Mouse (Mus musculus): ENCODE results near the gene Slc2a5. TPM values are rescaled to one million over a fixed set of nuclear protein-coding genes. Genes with fewer than 3 reads are reported as not detected.

The Slc2a5 gene
- polyA plus RNA-seq, 1 experiment from 2014 or later: 0.76 TPM

- no peak for ATAC-seq (ENCODE audit: low FRiP score, low TSS enrichment)
- Histone ChIP-seq H3K36me3 (ENCODE audit: control insufficient read depth, insufficient read depth, low read length) (no peaks in the 10 kb centered on the region), H3K9me3 (ENCODE audit: control insufficient read depth, low read length) (no peaks in the 10 kb centered on the region), H3K27me3 (ENCODE audit: control insufficient read depth, insufficient read depth, low read length) (no peaks in the 10 kb centered on the region), H3K4me2 (replicated peaks; ENCODE audit: low read depth) (no peak overlapping the region), H3K27ac (replicated peaks) (no peak overlapping the region), H3K4me3 (ENCODE audit: low read depth, low read length) (no peak overlapping the region), H3K9ac (ENCODE audit: low read length) (no peak overlapping the region), H3K4me1 (replicated peaks; ENCODE audit: control insufficient read depth, insufficient read depth) (no peaks in the 10 kb centered on the region)
- no peak for DNase-seq (ENCODE audit: low spot score)
- WGBS: 51% methylated on average over 6 of the region's 6 CpGs
- TF ChIP-seq CTCF (IDR thresholded peaks at IDR 0.05; ENCODE audit: low read depth) (peak; percentile 34), EP300 (optimal IDR thresholded peaks at IDR 0.05) (no peak)
Observed at GRCm38 (mm10) chr4:150118163-150118562, 920 bp upstream of the Slc2a5 start.

DNA sequence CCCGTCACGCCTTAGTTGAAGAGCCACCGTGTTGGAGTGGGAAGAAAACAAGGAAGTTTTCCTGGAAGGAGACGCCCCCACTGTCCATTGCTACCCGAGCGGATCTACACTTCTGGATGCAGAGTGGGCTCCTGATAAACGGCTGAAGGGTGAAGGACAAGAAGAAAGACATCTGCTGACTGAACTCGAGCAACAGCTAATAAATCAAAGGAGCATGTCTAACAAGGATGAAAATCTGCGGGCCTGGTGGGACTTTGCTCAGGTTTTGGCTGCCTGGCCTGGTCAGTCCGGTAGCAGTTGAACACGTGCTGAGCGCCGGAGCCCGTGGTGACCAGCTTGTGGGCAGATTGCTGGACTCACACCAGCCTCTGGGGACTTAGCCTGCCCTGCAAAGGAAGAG lies 557 bp downstream of the Slc2a5 start:
- no peaks in the 10 kb centered on the region for H3K9me3 ChIP-seq (ENCODE audit: control insufficient read depth, low read length)
- no peak for TF ChIP-seq EP300 (optimal IDR thresholded peaks at IDR 0.05)
- TF ChIP-seq CTCF (IDR thresholded peaks at IDR 0.05; ENCODE audit: low read depth): no peak
- H3K4me2 ChIP-seq (replicated peaks; ENCODE audit: low read depth): 0 out of 2 replicates have a peak overlapping the region, but pooled peaks have one; percentile 3
- no peaks in the 10 kb centered on the region for H3K36me3 ChIP-seq (ENCODE audit: control insufficient read depth, insufficient read depth, low read length)
- H3K4me1 ChIP-seq (replicated peaks; ENCODE audit: control insufficient read depth, insufficient read depth): no peaks in the 10 kb centered on the region
- no peak overlapping the region for H3K9ac ChIP-seq (ENCODE audit: low read length)
- H3K27ac ChIP-seq (replicated peaks): no peak overlapping the region
- WGBS: 50% methylated on average over 14 of the region's 14 CpGs
- H3K27me3 ChIP-seq (ENCODE audit: control insufficient read depth, insufficient read depth, low read length): no peaks in the 10 kb centered on the region
- DNase-seq (ENCODE audit: low spot score) (no peak), ATAC-seq (ENCODE audit: low FRiP score, low TSS enrichment) (no peak)
- no peak overlapping the region for H3K4me3 ChIP-seq (ENCODE audit: low read depth, low read length)

- H3K36me3 ChIP-seq (ENCODE audit: control insufficient read depth, insufficient read depth, low read length): no peaks in the 10 kb centered on the region
- no peak overlapping the region for H3K9ac ChIP-seq (ENCODE audit: low read length)
- H3K9me3 ChIP-seq (ENCODE audit: control insufficient read depth, low read length): no peaks in the 10 kb centered on the region
- no peak overlapping the region for H3K27ac ChIP-seq (replicated peaks)
- ATAC-seq (ENCODE audit: low FRiP score, low TSS enrichment) (no peak; the same call in 1 of the 2 replicates), DNase-seq (ENCODE audit: low spot score) (no peak)
- no peaks in the 10 kb centered on the region for H3K4me1 ChIP-seq (replicated peaks; ENCODE audit: control insufficient read depth, insufficient read depth)
- H3K27me3 ChIP-seq (ENCODE audit: control insufficient read depth, insufficient read depth, low read length): no peaks in the 10 kb centered on the region
- TF ChIP-seq CTCF (IDR thresholded peaks at IDR 0.05; ENCODE audit: low read depth) (no peak), EP300 (optimal IDR thresholded peaks at IDR 0.05) (no peak)
- 32% methylated on average over 15 of the region's 15 CpGs for WGBS
- H3K4me2 ChIP-seq (replicated peaks; ENCODE audit: low read depth): no peak overlapping the region
- H3K4me3 ChIP-seq (ENCODE audit: low read depth, low read length): no peak overlapping the region
Observed at GRCm38 (mm10) chr4:150120173-150120833, 1.2 kb downstream of the Slc2a5 start.

DNA sequence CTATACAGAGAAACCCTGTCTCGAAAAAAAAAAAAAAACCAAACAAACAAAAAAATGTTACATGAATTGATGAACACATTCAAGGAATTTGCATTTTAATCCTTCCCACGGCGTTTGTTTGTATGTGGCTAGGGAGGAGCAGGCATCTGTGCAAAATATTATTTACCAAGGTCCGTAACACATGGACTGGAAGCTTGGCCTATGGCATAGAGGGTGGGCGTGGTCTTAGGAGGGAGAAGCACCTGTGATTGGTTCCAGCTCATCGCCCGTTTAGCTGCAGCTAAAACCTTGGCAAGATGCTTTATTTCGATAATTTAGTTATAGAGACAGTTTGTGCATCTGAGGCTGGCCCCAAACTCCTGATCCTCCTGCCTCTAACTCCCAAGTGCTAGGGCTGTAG lies 2.3 kb downstream of the Slc2a5 start:
- Histone ChIP-seq H3K9me3 (ENCODE audit: control insufficient read depth, low read length) (no peaks in the 10 kb centered on the region), H3K4me1 (replicated peaks; ENCODE audit: control insufficient read depth, insufficient read depth) (no peaks in the 10 kb centered on the region), H3K4me2 (replicated peaks; ENCODE audit: low read depth) (no peak overlapping the region), H3K36me3 (ENCODE audit: control insufficient read depth, insufficient read depth, low read length) (no peaks in the 10 kb centered on the region), H3K9ac (ENCODE audit: low read length) (no peak overlapping the region), H3K4me3 (ENCODE audit: low read depth, low read length) (no peak overlapping the region), H3K27me3 (ENCODE audit: control insufficient read depth, insufficient read depth, low read length) (no peaks in the 10 kb centered on the region), H3K27ac (replicated peaks) (no peak overlapping the region)
- WGBS: 61% methylated on average over 8 of the region's 8 CpGs
- DNase-seq (ENCODE audit: low spot score) (no peak), ATAC-seq (ENCODE audit: low FRiP score, low TSS enrichment) (no peak)
- TF ChIP-seq CTCF (IDR thresholded peaks at IDR 0.05; ENCODE audit: low read depth) (no peak), EP300 (optimal IDR thresholded peaks at IDR 0.05) (no peak)

GRCm38 (mm10) chr4:150122476-150122875 lies 3.4 kb downstream of the Slc2a5 start:
- Histone ChIP-seq H3K9ac (ENCODE audit: low read length) (no peak overlapping the region), H3K9me3 (ENCODE audit: control insufficient read depth, low read length) (no peaks in the 10 kb centered on the region), H3K27me3 (ENCODE audit: control insufficient read depth, insufficient read depth, low read length) (no peaks in the 10 kb centered on the region), H3K4me3 (ENCODE audit: low read depth, low read length) (no peak overlapping the region), H3K36me3 (ENCODE audit: control insufficient read depth, insufficient read depth, low read length) (no peaks in the 10 kb centered on the region), H3K4me1 (replicated peaks; ENCODE audit: control insufficient read depth, insufficient read depth) (no peaks in the 10 kb centered on the region), H3K4me2 (replicated peaks; ENCODE audit: low read depth) (no peak overlapping the region), H3K27ac (replicated peaks) (no peak overlapping the region)
- ATAC-seq (ENCODE audit: low FRiP score, low TSS enrichment): no peak
- no peak for DNase-seq (ENCODE audit: low spot score)
- WGBS: 65% methylated on average over 3 of the region's 3 CpGs
- TF ChIP-seq CTCF (IDR thresholded peaks at IDR 0.05; ENCODE audit: low read depth): no peak
- TF ChIP-seq EP300 (optimal IDR thresholded peaks at IDR 0.05): no peak

DNA sequence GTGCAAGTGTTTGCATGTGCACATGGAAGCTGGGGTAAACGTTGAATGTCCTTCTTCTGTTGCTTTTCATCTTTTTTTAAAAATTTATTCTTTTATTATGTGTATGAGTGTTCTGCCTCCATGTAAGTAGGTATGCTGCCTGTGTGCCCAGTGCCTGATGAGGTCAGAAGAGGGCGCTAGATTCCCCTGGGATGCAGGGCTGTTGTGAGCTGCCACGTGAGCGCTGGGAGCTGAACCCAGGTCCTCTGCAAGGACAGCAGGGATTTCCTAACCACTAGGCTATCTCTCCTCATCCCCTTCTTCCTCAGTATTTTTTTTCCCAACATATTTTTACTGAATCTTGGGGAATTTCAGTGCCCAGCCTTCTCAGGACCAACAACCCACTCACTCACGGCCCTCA lies 7.3 kb downstream of the Slc2a5 start:
- WGBS: 87% methylated on average over 5 of the region's 5 CpGs
- no peak for ATAC-seq (ENCODE audit: low FRiP score, low TSS enrichment)
- H3K27ac ChIP-seq (replicated peaks): no peak overlapping the region
- H3K4me1 ChIP-seq (replicated peaks; ENCODE audit: control insufficient read depth, insufficient read depth): no peaks in the 10 kb centered on the region
- no peak overlapping the region for H3K4me3 ChIP-seq (ENCODE audit: low read depth, low read length)
- H3K4me2 ChIP-seq (replicated peaks; ENCODE audit: low read depth): no peak overlapping the region
- no peaks in the 10 kb centered on the region for H3K36me3 ChIP-seq (ENCODE audit: control insufficient read depth, insufficient read depth, low read length)
- H3K9ac ChIP-seq (ENCODE audit: low read length): no peak overlapping the region
- TF ChIP-seq EP300 (optimal IDR thresholded peaks at IDR 0.05) (no peak), CTCF (IDR thresholded peaks at IDR 0.05; ENCODE audit: low read depth) (no peak)
- no peaks in the 10 kb centered on the region for H3K9me3 ChIP-seq (ENCODE audit: control insufficient read depth, low read length)
- no peaks in the 10 kb centered on the region for H3K27me3 ChIP-seq (ENCODE audit: control insufficient read depth, insufficient read depth, low read length)
- no peak for DNase-seq (ENCODE audit: low spot score)

Data from stomach, postnatal 0 days (tissue).